Mouse (Mus musculus) left cerebral cortex, postnatal 10 days (tissue): Measurements from ENCODE around the gene Inmt. TPM values are rescaled to one million over a fixed set of nuclear protein-coding genes. Genes with fewer than 3 reads are reported as not detected.
"Not testable (repeated sequence)": the region's sequence is repeated elsewhere in the genome, so short reads cannot be mapped to it uniquely, and the experiment has no call there.

ENCODE experiments used
- DNase-seq, 2 experiments: peaks; one replicate each; pipeline ENCODE4 v3.0.0; 2021 to 2022; ENCODE audit warnings: low spot score in 2 of 2, mixed read lengths in 1 of 2; ENCODE audit errors: extremely low spot score in 1 of 2
- intact Hi-C: fragments of 180-260 bp; cut with DNase I; formaldehyde crosslinking; loops from one replicate; pipeline ENCODE4 v1.15.1; 2025
- total RNA-seq, 2 experiments: library from RNA; stranded (reverse); gene quantifications; 2 replicates each; pipeline ENCODE4 v1.2.3; 2021

The Inmt gene
- total RNA-seq = not detected

- no peak for DNase-seq
- intact Hi-C loops = no loop called here
These were observed at the start of gene Inmt for GRCm38 (mm10) chr6:55174741-55175181. TSS of gene Inmt (minus strand) at chr6:55175043.

GRCm38 (mm10) chr6:55223986-55224385 is 49.1 kb upstream of the Inmt start:
- peak in 1 of 2 experiments; percentile 17 for DNase-seq
- intact Hi-C loops = no loop called here

GRCm38 (mm10) chr6:55218232-55218631 is 43.4 kb upstream of the Inmt start:
- DNase-seq = no peak
- intact Hi-C loops = no loop called here

- intact Hi-C loops = no loop called here
- no peak for DNase-seq
These were observed 39.7 kb upstream of the Inmt start for GRCm38 (mm10) chr6:55214541-55214940.

GRCm38 (mm10) chr6:55210423-55211365 is 35.9 kb upstream of the Inmt start:
- peak in 1 of 2 experiments; percentile 39 for DNase-seq
- intact Hi-C loops = no loop called here

GRCm38 (mm10) chr6:55207786-55208185 is 32.9 kb upstream of the Inmt start:
- DNase-seq = no peak
- intact Hi-C loops = no loop called here

GRCm38 (mm10) chr6:55203931-55204330 is 29.1 kb upstream of the Inmt start:
- DNase-seq = no peak
- intact Hi-C loops = no loop called here

- intact Hi-C loops = no loop called here
These were observed 28.4 kb upstream of the Inmt start, which contains the start of gene Mindy4 for GRCm38 (mm10) chr6:55202913-55203910. TSS of gene Mindy4 (plus strand) at chr6:55203383.

GRCm38 (mm10) chr6:55199047-55199446 is 24.2 kb upstream of the Inmt start:
- intact Hi-C loops = no loop called here

More at GRCm38 (mm10) chr6:55202913-55203910, 28.4 kb upstream of the Inmt start, which contains the start of gene Mindy4:
- DNase-seq = peak; percentile 88 to 92

GRCm38 (mm10) chr6:55193171-55193570 is 18.3 kb upstream of the Inmt start:
- intact Hi-C loops = no loop called here

More at GRCm38 (mm10) chr6:55199047-55199446, 24.2 kb upstream of the Inmt start:
- DNase-seq = no peak

GRCm38 (mm10) chr6:55191537-55191936 is 16.7 kb upstream of the Inmt start:
- DNase-seq = no peak
- intact Hi-C loops = no loop called here

More at GRCm38 (mm10) chr6:55193171-55193570, 18.3 kb upstream of the Inmt start:
- no peak for DNase-seq

- DNase-seq = no peak
- intact Hi-C loops = no loop called here
These were observed 14.6 kb upstream of the Inmt start for GRCm38 (mm10) chr6:55189406-55189805.

- DNase-seq, intact Hi-C loops: not testable (repeated sequence)
These were observed 13.0 kb upstream of the Inmt start for GRCm38 (mm10) chr6:55187827-55188226.

- no peak for DNase-seq
- intact Hi-C loops = no loop called here
These were observed 8.0 kb upstream of the Inmt start for GRCm38 (mm10) chr6:55182655-55183430.

GRCm38 (mm10) chr6:55179560-55179959 is 4.7 kb upstream of the Inmt start:
- intact Hi-C loops = no loop called here
- DNase-seq = peak in 1 of 2 experiments; percentile 48

- intact Hi-C loops = no loop called here
- DNase-seq = no peak
These were observed 2.4 kb upstream of the Inmt start for GRCm38 (mm10) chr6:55177060-55177732.

GRCm38 (mm10) chr6:55175892-55176291 is 1.0 kb upstream of the Inmt start:
- intact Hi-C loops = no loop called here

GRCm38 (mm10) chr6:55175456-55175855 is 613 bp upstream of the Inmt start:
- no peak for DNase-seq
- intact Hi-C loops = no loop called here

More at GRCm38 (mm10) chr6:55175892-55176291, 1.0 kb upstream of the Inmt start:
- DNase-seq = no peak
